Mouse (Mus musculus): ENCODE data around the gene Kcnb1.

DNA sequence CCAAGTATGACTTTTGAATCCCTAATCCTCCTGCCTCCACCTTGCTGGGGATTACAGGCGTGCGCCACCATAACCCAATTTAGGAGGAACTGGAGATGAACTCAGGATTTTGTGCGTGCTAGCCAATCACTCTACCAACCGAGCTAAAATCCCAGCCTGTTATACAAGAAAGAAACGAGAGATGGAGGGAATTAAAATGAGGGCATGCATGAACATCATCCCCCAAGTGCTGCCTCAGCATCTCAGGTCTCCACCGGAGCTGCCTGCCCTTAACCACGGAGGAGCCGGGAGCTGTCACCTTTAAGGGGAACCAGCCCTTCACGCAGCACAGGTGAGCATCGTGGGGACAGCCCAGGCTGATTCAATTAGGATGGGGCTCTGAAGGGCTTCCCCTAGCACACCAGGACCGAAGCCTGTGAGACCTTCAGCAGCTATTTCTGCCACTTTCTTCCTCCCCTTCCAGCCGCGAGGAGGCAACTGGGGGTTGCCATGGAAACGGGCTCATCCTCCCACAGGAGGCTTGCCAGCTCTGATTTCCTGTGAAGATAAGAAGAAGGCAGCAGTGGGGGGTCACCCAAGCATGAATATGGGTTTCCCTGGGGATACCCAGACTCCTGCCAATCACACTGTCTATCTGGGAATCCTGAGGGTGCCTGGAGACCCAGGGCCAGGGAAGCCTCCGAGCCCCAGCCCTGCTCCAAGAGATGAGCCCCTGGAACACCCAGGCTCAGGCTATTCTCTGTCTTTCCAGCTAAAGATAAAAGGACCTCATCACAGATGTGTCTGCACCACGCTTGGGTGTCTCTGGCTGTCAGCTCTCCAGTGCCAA lies 11.7 kb upstream of the Kcnb1 start:
- TF ChIP-seq CTCF (IDR thresholded peaks at IDR 0.05; ENCODE audit: control insufficient read depth, insufficient read depth, low read length) (no peak), POLR2A (IDR thresholded peaks at IDR 0.05; ENCODE audit: borderline replicate concordance, control insufficient read depth, low read depth, low read length) (no peak)
